Mouse (Mus musculus) lung, postnatal 10 days (tissue): ENCODE measurements around the gene Myoz1.

ENCODE experiments used
- DNase-seq: peaks from one replicate; pipeline ENCODE4 v3.0.0; 2021

Gene Myoz1

DNA sequence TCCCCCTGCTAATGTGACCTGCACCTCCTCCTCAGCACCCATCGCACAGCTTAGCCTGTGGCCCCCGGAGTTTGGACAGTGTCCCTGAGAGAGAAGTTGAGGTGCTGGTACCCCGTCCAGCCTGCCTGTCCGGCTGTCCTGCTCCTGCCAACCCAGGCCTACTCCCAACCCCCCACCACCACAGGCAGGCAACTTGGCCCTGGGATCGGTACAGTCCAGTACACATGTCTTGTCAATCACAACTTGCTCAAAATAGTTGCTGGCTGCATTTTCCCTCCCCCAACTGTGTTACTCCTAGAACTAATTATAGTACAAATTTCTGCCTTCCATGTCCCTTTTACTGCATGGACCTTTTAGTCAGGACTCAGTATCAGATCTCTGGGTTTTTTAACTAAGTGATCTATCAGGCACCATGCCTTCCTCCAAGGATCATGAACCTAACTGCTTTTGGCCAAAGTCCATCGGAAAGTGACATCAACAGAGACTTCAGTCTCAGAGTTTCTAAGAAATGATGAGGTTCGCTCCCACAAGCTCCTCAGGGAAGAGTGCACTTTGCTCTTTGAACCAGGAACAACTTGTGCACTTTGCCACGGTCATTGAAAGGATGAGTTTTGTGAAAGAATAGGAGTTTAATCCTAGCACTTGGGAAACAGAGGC lies 11.9 kb upstream of the Myoz1 start, which contains the start of gene Synpo2l:
Gene Synpo2l, minus strand, starts transcription at position 201 of the 657 bp plus-strand sequence.
- no peak for DNase-seq

DNA sequence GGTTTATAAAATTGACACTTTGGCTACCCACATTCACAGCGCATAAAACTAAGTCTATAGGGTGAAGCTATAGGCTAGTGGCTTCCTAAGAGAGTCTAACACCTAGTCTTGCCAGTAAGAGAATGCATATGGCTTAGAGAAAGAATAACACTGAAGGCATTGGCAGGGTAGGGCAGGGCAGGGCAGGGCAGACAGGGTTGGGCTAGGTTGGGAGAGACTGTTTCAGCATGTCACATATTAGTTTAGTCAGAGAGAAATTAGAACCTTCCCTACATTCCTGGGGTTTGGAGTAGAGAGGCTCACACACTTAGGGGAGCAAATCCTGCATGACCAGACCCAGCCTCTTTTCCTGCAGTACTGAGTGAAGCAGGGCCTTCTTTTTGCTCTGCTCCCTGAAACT lies 11.1 kb upstream of the Myoz1 start:
- no peak for DNase-seq

DNA sequence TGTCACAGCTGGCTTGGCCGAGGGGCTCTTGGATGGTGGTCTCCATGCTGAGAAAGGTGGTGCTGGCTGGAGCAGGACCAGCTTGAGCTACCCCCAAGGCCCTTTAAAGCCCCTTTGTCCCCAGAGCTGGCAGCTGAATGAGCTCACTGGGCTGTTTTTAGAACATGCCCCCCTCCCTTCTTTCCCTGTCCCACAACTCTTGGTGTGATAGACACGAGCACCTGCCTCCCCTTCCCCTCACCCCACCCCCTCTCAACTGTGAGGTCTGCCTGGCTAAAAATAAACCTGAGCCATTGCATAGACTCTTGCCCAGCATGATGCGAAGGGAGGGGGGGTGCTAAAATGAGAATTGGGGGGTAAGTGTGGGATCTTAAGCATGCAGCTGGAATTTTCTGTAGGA lies 8.1 kb upstream of the Myoz1 start:
- no peak for DNase-seq

DNA sequence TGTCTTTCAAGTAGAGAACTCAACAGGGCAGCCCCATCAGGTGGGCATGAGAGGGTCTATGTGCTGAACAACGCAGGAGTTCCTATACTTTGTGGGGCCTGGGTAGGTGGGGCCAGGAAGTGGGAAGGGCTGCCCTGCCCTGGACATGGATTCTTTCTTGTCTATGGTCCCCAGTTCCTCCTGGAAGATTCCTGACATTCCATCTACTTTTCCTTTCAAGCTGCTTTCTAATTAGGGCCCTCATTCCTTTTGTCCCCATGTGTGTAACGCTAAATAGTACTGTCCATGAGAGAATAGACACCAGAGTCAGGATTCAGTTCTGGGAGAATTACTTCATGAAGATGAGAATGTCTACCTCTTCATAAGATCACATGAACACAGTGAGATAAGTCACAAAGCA lies 7.3 kb upstream of the Myoz1 start:
- DNase-seq: no peak

DNA sequence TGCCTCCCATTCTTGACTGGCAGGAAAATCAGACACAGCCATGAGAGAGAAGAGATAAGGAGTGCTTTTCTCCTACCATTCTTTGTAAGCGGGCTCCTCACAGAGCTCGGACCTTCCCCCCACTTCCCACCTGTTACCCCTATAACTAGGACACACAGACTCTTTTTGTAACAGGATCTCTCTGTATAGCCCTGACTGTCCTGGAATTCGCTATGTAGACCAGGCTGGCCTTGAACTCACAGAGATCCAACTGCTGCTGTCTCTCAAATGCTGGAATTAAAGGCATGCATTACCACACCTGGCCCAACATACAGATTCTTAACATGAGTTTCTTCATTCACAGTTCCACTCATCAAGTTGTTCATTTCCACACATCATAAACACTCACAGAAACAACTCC lies 6.4 kb upstream of the Myoz1 start:
- no peak for DNase-seq

DNA sequence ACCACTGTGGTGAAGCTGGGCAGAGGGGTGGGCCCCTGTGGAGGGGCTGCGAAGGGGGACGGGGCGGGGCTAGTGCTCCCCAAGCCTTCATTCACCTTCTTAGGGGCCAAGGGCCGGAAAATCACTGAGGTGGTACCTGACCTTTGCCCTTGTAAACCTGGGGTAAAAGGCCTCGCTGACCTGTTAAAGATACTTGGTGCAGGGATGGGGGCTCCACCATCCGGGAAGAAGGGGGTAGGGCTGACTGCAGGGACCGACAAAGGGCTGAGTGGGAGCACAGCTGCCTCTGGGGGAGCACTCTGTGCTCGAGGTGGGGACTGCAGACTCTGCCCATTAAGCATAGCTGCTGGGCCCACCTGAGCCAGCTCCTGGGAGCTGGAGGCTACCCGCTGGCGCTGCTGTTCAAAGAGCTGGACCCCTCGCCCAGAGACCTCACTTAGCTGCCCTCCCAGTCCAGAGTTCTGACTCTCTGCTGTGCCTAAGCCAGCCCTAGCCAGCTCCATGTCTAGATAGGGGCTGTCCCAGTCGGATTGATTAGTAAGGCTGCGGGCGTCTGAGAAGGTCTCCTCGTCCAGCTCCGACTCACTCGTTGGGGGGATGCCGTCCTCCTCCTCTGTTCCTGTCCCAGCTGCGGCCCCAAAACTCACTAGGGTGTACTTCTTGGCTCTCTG lies 5.5 kb upstream of the Myoz1 start:
- peak; percentile 13 for DNase-seq

DNA sequence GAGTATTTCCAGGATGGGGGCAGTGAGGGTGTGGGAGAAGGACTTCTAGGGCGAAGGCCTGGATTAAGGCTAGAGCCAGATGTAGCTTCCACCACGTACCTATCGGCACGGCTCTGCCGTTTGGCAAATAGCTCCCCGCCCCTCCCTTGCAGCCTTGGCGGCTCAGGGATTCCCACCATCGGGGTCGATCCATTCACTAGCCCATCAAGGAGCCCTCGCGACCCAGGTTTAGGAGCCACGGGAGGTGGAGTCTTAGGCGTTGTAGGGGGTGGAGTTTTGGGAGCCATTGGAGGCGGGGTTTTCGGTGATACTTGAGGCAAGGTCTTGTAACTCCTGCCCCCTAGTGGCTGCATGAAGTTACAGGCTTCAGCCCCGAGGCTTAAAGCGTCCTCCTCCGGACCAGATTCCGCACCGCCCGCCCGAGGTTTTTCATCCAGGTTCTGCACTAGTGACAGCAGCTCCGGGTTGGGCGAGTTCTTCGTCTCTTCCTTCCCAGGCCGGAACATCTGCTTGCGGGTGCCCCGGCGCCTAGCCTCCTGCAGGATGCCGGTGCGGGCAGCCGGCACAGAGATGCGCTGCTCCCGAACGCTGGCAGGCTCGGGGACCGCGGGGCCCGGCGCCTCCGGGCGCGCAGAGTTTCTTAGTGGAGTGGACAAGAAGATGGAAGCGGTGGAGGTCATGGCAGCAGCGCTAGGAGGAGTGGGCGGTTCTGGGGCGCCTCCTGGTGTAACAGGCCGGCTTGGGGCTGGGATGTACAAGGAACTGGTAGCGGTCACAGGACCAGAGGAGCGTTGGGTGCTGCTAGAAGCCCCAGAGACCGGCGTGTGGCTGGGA lies 4.7 kb upstream of the Myoz1 start:
- peak; percentile 98 for DNase-seq

DNA sequence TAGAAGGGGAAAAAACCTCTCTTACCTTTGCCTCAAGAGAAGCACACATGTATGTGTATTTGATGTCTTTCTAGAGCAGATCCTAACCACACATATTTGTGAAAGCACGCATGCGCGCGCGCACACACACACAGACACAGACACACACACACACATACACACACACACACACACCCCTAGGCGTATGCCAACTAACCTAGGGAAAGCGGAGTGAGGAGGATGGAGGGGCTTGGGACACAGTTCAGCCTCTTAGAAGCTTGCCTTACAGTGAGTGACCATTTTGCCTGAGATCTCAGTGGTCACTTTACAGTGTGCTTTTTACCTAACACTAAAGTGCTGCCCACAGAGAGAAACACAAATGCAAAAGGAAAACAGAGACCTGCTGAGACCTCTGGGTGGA lies 3.3 kb upstream of the Myoz1 start:
- DNase-seq: no peak

DNA sequence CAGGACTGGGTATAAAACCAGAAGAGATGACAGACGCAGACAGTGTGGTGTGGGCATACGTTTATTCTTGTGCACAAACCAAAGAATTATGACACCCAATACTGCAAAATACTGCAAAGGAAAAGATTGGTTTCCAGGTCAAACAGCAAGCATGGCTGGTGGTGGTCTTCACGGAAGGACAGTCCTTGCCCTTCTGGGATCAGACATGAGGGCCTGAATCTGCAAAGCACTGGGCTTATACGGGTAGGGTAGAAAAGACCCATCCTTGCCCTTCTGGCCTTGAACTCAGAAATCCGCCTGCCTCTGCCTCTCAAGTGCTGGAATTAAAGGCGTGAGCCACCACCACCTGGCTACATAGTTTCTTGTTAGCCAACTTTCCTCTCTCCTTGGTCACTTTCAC lies 2.6 kb upstream of the Myoz1 start:
- DNase-seq: no peak

DNA sequence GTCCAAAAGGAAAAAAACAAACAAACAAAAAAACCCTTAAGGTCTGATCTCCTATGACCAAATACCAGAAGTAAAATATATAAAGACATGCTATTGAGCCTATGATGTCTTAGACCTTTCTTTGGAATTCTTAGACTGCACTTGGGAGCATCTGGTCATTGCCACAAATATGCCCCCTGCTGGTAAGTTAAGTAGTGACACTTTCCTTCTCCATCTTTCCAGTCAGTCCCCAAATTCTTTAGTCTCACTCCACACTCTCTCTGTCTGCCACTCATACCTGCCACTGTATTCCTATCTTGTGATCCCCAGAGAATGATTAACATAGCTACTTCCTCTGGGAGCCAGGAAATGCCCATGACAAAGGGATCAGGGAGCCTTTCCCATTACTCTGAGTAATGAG lies 2.0 kb upstream of the Myoz1 start:
- peak; percentile 70 for DNase-seq

DNA sequence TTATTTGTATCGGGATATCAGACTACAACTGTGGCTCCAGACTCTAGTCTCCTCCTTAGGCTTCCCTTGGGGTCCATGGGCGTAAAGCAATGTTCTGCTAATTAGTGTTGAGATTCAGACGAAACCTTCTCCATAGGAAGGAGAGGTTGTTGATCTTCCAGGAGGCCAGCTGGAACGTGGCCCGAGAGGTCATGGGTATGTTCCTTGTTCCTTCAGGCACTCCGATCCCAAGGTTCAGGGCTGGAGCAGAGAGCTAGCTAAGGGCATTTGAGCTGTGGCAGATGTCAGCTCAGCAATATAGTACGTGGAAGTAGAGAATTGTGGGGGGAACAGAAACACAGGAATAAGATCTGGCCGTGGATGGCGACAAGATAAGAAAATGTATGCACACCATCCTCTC lies 609 bp downstream of the Myoz1 start:
- DNase-seq: no peak

DNA sequence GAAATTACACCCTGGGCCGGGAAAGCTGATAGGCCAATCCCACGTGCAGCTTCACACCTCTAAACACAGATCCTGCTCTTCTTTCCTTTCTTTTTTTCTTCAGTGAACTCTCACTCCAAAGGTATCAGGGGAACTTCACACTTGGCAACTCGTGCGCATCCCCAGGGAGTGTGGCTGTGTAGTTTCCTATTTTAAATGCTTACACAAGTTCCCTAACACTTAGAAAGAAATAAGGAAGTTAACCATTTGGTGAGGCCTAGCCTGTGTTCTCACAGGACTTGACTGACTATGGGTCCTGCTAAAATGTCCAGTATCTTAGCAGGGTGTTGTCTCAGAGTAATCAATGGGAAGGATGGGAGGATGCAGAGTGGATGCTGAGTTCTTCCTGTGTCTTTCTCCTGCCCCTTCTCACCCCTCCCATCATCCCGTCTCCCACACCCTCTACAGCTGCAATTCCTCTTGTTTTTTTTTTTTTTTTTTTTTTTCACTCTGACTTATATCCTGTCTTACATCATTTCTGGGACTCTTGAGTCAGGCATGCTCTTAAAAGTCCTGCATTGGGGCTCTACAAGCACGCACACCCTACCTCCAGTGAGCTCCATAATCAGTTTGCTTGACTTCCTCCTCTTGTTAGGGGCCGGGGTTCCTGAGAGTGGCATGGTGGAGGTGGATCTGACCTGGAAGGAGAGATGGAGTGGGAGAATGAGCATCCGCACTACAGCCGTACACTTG lies 1.5 kb downstream of the Myoz1 start:
- DNase-seq: no peak

DNA sequence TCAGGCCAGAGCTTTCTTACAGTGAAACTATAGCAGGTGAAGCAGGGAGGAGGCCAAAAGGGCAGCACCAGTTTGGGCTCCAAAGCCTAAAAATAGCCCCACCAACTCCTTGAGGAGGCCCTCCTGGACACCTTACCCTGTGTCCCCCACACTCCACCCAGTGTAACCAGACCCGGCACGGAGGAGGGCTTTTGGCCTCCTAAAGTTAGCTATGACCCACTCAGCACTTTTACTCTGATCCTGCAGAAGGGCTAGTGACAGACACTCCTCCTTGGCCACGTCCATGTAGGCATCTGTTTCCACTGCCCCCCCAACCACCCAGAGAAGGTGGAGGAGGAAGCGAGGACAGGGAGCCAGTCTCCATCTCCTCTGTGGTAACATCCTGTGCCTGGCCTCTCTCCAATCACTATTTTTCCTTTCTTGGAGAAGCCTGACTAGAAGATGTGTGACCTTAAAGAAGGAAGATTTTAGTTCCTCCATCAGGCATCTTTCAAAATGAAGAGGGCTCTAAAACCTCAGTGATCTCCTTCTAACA lies 4.6 kb downstream of the Myoz1 start:
- DNase-seq: no peak

DNA sequence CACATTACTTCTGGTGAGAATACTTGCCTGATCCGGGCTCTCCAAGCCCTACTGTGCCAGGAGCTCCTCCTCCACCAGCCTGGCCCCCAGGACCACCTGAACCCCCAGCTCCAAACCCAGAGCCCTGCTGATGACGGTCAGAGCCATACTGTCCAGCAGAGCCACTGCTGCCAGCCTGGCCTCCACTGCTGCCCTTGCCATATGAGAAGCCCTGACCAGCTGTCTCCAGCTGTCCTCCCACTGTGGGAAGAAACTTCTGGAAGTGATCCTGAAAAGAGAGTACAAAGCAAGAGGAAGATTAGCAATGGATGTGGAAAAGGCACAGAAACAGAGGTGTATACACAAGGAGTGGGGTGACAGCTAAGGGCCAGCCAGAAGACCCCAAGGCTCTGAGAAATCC lies 5.3 kb downstream of the Myoz1 start:
- DNase-seq: peak; percentile 62

DNA sequence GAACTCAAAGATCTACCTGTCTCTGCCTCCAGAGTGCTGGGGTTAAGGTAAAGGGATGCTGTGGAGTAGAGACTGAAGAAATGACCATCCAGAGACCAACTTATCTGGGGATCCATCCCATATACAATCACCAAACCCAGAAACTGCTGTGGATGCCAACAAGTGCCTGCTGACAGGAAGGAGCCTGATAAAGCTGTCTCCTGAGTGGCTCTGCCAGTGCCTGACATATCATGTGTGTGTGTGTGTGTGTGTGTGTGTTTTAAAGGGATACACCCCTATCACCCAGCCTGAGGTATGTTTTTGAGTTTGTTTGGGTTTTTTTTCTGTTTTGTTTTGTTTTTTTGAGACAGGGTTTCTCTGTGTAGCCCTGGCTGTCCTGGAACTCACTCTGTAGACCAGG lies 10.0 kb downstream of the Myoz1 start:
- DNase-seq: no peak

DNA sequence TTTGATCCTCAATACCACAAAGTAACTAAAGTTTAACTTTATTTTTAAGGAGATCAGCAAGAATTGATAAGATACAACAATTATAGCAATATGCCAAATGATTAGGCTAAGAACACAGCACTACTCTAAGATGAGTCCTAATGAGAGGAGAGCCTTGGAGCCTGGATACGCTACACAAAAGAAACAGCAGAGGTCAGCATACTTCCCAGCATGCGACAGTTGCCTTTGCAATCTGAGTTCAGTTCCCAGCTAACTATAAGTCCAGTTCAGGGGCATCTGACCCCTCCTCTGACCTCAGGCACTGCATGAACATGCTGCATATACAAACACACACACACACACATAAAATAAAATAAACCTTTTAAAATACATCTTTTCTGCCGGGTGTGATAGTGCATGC lies 10.8 kb downstream of the Myoz1 start:
- DNase-seq: no peak

DNA sequence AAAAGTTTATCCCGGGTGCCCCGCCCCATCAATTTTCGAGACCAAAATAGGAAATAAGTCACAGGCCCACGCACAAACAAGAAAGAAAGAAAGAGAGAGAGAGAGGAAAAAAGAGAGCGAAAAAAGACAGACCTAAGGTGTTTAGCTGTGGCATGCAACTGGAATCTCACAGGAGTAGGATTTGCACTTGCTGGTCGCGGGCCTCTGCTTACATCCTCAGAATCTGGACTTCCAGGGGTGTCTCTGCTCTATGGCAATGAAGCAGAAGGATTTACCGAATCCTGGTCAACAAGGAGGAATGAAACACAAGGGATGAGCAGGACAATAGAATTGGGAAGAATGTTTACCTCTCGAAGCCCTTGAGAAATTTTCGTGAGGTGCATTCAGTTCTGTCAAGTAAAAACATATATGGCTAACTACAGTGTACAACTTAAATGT lies 14.9 kb downstream of the Myoz1 start:
- no peak for DNase-seq

DNA sequence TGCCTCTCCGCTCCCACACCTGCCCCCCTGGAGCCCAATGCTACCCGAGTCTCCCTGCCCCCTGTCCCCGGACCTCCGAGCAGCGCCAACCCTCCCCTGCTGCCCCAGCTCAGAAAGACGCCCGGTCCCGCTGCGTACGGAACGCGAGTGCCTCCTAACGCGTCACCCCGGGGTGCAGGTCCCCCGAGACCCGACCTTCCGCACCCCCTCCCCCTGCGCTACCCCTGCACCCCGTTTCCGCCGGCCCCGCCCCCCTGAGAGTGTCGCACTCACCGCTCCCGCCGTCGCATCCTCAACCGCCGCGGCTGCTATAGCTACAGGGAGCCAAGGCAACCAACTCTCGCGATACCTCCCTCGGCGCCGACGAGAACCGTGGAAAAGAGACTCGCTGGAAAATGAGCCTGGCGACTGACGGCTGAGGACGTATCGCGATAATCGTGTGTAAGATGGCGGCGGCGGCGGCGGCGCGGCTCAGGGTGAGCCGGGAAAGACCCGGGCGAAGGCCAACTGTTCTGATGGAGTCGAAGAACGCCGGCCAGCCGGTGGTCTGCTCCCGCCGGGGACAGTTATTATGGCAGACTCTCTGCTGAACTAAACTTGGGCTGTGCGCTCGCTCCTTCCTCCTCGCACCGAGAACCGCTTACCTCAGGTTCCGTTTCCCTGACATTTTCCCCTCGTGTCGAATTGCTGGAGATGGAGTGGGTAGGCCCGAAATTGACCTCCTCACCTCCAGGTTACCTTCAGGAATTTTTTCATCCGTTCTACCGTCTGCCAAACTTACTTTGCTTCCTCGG lies 15.5 kb downstream of the Myoz1 start, which contains the start of gene Usp54:
Gene Usp54, minus strand, starts transcription at position 420 of the 794 bp plus-strand sequence.
- peak; percentile 99 for DNase-seq

DNA sequence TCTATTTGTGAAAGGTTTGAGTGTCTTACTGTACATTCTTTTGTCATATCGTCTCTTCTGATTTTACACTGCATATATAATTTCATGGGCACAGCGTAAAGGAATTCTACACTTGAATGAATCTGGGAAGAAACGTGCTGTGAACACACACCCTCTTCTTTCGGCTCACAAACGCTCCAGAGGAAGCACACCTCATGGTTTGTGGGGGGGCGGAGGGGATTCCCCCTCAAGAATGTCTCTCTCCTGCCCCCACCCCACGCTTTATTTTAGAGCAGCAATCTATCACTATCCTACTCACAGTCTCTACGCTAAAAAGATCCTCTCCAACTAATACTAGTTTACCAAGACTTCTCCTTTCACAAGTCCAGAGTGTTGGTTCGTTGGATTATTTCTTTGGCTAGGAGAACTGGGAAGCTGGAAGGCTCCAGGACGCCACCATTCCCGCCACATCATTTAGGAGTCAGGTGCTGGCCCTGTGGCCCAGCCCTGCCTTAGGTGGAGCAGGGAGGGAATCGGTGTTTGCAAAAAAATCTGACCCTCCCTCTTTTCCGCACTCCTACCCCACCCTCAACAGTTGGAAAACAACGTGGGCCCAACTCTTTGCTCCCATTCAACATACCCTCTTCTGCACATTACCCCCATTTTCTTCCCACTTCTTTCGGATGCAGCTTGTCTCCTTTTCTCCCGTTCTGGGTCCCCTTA lies 16.3 kb downstream of the Myoz1 start:
- DNase-seq: no peak

DNA sequence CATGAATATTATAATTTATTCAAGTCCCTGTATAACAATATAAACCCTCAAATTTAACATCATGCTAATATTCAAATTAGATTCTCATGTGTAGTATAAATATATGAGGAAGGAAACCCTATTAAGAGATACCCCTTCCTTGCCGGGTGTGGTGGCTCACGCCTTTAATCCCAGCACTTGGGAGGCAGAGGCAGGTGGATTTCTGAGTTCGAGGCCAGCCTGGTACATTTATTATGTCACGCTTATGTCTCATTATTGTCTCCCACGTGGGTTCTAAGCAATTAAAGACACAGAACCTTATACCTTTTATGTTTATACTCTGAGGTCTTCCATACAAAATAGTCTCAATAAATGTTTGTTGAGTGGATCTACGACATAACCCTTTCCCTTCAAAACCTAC lies 17.6 kb downstream of the Myoz1 start:
- DNase-seq: no peak

DNA sequence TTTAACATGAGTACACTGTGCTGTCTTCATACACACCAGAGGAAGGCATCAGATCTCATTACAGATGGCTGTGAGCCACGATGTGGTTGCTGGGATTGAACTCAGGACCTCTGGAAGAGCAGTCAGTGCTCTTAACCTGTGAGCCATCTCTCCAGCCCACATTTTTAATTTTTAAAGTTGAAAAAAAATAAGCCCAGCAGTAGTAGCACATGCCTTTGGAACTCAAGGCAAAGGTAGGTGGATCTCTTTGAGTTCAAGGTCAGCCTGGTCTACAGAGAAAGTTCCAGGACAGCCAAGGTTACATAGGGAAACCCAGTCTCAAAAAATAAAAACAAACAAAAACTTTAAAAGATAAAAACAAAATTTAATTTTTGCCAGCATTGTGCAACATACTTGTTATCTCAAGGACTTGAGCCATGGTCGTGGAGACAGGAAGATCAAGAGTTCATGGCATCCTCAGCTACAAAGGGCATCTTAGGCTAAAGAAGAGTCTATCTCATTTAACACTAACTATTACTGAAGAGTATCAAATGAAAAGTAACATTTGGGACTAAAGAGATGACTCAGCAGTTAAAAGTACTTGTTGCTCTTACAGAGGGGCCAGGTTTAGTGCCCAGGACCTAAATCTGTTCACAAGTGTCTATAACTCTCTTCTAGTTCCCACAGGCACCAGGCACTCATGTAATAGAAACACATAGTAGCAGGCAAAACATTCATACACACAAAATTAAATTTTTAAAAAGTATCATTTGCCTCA lies 18.3 kb downstream of the Myoz1 start:
- DNase-seq: no peak
